Mouse (Mus musculus) cortical plate, adult 2 months (tissue): Measurements from ENCODE around the gene Myt1l.

Experiments used
- CTCF ChIP-seq: fragments of 200-500 bp; IDR thresholded peaks from 2 replicates; pipeline ENCODE4 v1.5.1; 2011; ENCODE audit warnings: mild to moderate bottlenecking, control low read depth, low read length; ENCODE audit not compliant: insufficient read depth; ENCODE audit errors: extremely low read depth
- POLR2A ChIP-seq: fragments of 200-500 bp; IDR thresholded peaks from 2 replicates; pipeline ENCODE4 v1.6.1; 2011; ENCODE audit warnings: mild to moderate bottlenecking, low read length, control low read depth; ENCODE audit not compliant: insufficient read depth; ENCODE audit errors: extremely low read depth

GRCm38 (mm10) chr12:29778901-29779300, 250.7 kb downstream of the Myt1l start:
- TF ChIP-seq CTCF: no peak
- TF ChIP-seq POLR2A: no peak
